Mouse (Mus musculus): ENCODE results near the gene Dars2. TPM values are rescaled to one million over a fixed set of nuclear protein-coding genes. Genes with fewer than 3 reads are reported as not detected.

Gene Dars2
- polyA plus RNA-seq (2015; fragmentation: Nextera tagmentation; extraction: Ambion mirVana), result 20.1 and 21.2 TPM in 2 replicates

GRCm38 (mm10) chr1:161070352-161071271 lies at the start of gene Dars2, which contains the start of gene Cenpl:
Gene Dars2 (minus strand): TSS chr1:161070658.
Gene Cenpl (plus strand): TSS chr1:161070713.

GRCm38 (mm10) chr1:161034435-161035280 lies 35.8 kb downstream of the Dars2 start, which contains the start of gene Zbtb37:
Gene Zbtb37 (minus strand): TSS chr1:161034849.

Other genes with a start within 250 kb of the Dars2 start
- 6.5 and 6.7 TPM in 2 replicates for gene Rc3h1, start 164.2 kb downstream of the Dars2 start, polyA plus RNA-seq (2015; fragmentation: Nextera tagmentation; extraction: Ambion mirVana)
- 2.8 and 3.7 TPM in 2 replicates for gene Serpinc1, start 92.1 kb downstream of the Dars2 start, polyA plus RNA-seq (2015; fragmentation: Nextera tagmentation; extraction: Ambion mirVana)
- 9.1 and 11.1 TPM in 2 replicates for gene Zbtb37, start 35.8 kb downstream of the Dars2 start, polyA plus RNA-seq (2015; fragmentation: Nextera tagmentation; extraction: Ambion mirVana)
- gene Cenpl, start 55 bp upstream of the Dars2 start, polyA plus RNA-seq (2015; fragmentation: Nextera tagmentation; extraction: Ambion mirVana), result 5.0 and 5.2 TPM in 2 replicates
- 15.2 and 17.7 TPM in 2 replicates for gene Klhl20, start 60.9 kb upstream of the Dars2 start, polyA plus RNA-seq (2015; fragmentation: Nextera tagmentation; extraction: Ambion mirVana)
- gene Ankrd45, start 72.0 kb upstream of the Dars2 start, polyA plus RNA-seq (2015; fragmentation: Nextera tagmentation; extraction: Ambion mirVana), result 16.0 and 18.8 TPM in 2 replicates
- 0.32 TPM in 2 replicates for gene Tex50, start 88.7 kb upstream of the Dars2 start, polyA plus RNA-seq (2015; fragmentation: Nextera tagmentation; extraction: Ambion mirVana)
- 275 and 287 TPM in 2 replicates for gene Prdx6, start 180.6 kb upstream of the Dars2 start, polyA plus RNA-seq (2015; fragmentation: Nextera tagmentation; extraction: Ambion mirVana)